Mouse (Mus musculus): Measurements from ENCODE around the gene Fdx1l.

DNA sequence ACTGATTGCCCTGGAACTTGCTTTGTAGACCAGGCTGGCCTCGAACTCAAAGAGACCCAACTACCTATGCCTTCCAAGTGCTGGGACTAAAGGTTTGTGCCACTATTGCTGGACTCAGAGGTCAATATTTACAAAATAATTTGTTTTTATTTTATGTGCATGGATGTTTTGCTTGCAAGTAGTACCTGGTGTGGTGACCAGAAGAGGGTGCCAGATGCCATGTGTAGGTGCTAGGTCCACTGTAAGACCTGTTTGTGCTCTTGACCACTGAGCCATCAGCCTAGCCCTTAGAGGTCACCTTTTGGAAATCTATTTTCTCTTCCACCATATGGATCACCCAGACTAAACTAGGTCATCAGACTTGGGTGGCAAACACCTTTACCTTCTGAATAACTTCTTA lies 50.7 kb downstream of the Fdx1l start:
- peak; percentile 51 for TF ChIP-seq CTCF (IDR thresholded peaks at IDR 0.05; ENCODE audit: low read depth)
- TF ChIP-seq EP300 (optimal IDR thresholded peaks at IDR 0.05) = no peak
